Mouse (Mus musculus) activated CD4-positive, CD25-positive, alpha-beta regulatory T cell, adult 4 months (primary cell): ENCODE results near the gene Ssh3. TPM values are rescaled to one million over a fixed set of nuclear protein-coding genes. Genes with fewer than 3 reads are reported as not detected.

Source experiments
- ATAC-seq: one replicate; pipeline ENCODE4 v1.8.0; 2017
- polyA plus RNA-seq, 2 experiments: library from polyadenylated mRNA; unstranded; fragments of 100-300 nt; shearing (Covaris generic); gene quantifications; one replicate each; pipeline ENCODE4 v1.2.1; 2017

Ssh3 gene
- polyA plus RNA-seq, 2 experiments from 2014 or later, result 8.8 to 11.4 TPM

GRCm38 (mm10) chr19:4242416-4242815 lies 26.6 kb downstream of the Ssh3 start:
- ATAC-seq, result no peak

- ATAC-seq, result no peak
These were observed 28.7 kb downstream of the Ssh3 start for GRCm38 (mm10) chr19:4240247-4240668.

- no peak for ATAC-seq
These were observed 34.4 kb downstream of the Ssh3 start for GRCm38 (mm10) chr19:4234548-4234947.

- no peak for ATAC-seq
These were observed 36.3 kb downstream of the Ssh3 start for GRCm38 (mm10) chr19:4232651-4233050.

GRCm38 (mm10) chr19:4232186-4232572 lies 36.8 kb downstream of the Ssh3 start:
- ATAC-seq, result peak; percentile 45

GRCm38 (mm10) chr19:4231253-4232185 lies 37.5 kb downstream of the Ssh3 start, which contains the start of gene Pold4:
Gene Pold4 (plus strand): TSS chr19:4231899.
- peak; percentile 82 for ATAC-seq

GRCm38 (mm10) chr19:4230415-4230814 lies 38.6 kb downstream of the Ssh3 start:
- no peak for ATAC-seq

GRCm38 (mm10) chr19:4229451-4230076 lies 39.4 kb downstream of the Ssh3 start:
- no peak for ATAC-seq

GRCm38 (mm10) chr19:4228891-4229290 lies 40.1 kb downstream of the Ssh3 start:
- ATAC-seq, result no peak

- no peak for ATAC-seq
These were observed 40.9 kb downstream of the Ssh3 start for GRCm38 (mm10) chr19:4227894-4228678.

- no peak for ATAC-seq
These were observed 41.5 kb downstream of the Ssh3 start for GRCm38 (mm10) chr19:4227446-4227845.

- no peak for ATAC-seq
These were observed 42.2 kb downstream of the Ssh3 start for GRCm38 (mm10) chr19:4226779-4227178.

GRCm38 (mm10) chr19:4222165-4222564 lies 46.8 kb downstream of the Ssh3 start:
- ATAC-seq, result no peak

- ATAC-seq, result no peak
These were observed 47.8 kb downstream of the Ssh3 start for GRCm38 (mm10) chr19:4220957-4221743.

- no peak for ATAC-seq
These were observed 48.6 kb downstream of the Ssh3 start for GRCm38 (mm10) chr19:4220416-4220815.

- ATAC-seq, result no peak
These were observed 49.0 kb downstream of the Ssh3 start for GRCm38 (mm10) chr19:4219943-4220342.

- ATAC-seq, result peak; percentile 40
These were observed 50.2 kb downstream of the Ssh3 start for GRCm38 (mm10) chr19:4218784-4219183.

- ATAC-seq, result no peak
These were observed 50.7 kb downstream of the Ssh3 start for GRCm38 (mm10) chr19:4218293-4218692.

- no peak for ATAC-seq
These were observed 51.1 kb downstream of the Ssh3 start for GRCm38 (mm10) chr19:4217855-4218254.

- ATAC-seq, result no peak
These were observed 51.8 kb downstream of the Ssh3 start for GRCm38 (mm10) chr19:4217140-4217539.

- ATAC-seq, result no peak
These were observed 52.8 kb downstream of the Ssh3 start for GRCm38 (mm10) chr19:4216041-4216685.

GRCm38 (mm10) chr19:4215451-4215840 lies 53.5 kb downstream of the Ssh3 start:
- no peak for ATAC-seq
